Mouse (Mus musculus): ENCODE data around the gene Mknk2. TPM values are rescaled to one million over a fixed set of nuclear protein-coding genes. Genes with fewer than 3 reads are reported as not detected.
"Not testable (repeated sequence)": the region's sequence is repeated elsewhere in the genome, so short reads cannot be mapped to it uniquely, and the experiment has no call there.

The Mknk2 gene
- polyA plus RNA-seq, 1 experiment from 2014 or later: 83.6 TPM

DNA sequence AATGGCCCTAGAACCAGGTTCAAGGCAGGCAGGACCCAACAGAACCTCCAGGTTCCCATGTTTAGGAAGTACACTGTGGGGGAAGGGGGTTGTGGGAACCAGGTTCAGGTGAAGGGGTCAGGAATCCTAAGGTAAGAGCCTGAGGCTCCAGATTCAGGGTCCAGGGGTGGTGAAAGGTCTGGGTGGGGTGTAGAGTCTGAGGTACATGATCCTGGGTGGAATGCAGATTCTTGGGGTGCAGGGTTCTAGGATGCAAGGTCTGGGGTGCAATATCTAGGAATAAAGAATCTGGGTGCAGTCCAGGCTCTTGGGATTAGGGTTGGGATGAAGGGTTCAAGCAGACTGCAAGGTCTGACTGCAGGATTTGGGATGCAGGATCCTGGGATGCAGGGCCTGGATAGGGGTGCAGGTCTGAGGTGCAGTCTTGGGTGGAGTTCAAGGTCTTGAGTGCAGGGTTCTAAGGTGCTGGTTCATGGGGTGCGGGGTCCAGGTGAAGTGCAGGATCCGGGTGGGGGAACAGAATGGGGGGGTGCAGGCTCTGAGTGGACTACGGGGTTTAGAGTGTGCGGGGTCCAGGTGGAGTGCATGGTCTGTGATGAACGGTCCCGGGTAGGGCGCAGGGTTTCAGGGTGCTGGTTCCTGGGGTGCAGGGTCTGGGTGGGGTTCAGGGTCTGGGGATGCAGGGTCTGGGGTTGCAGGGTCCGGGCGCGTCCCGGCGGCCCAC lies 22.3 kb downstream of the Mknk2 start:
- under 1% methylated on average over 11 of the region's 12 CpGs for WGBS
- no peaks in the 10 kb centered on the region for H3K36me3 ChIP-seq
- ATAC-seq (ENCODE audit: low FRiP score, low read depth): peak; percentile 54; the same call in 1 of the 2 replicates
- peaks cover 27% of the 10 kb centered on the region for H3K4me1 ChIP-seq
- peak overlapping the region; percentile 97 for H3K9ac ChIP-seq (replicated peaks)
- H3K27me3 ChIP-seq: no peaks in the 10 kb centered on the region
- peak overlapping the region; percentile 96 for H3K4me3 ChIP-seq
- H3K27ac ChIP-seq (replicated peaks): peak overlapping the region; percentile 88
- H3K4me2 ChIP-seq (replicated peaks): peak overlapping the region; percentile 92
- H3K9me3 ChIP-seq: no peaks in the 10 kb centered on the region

DNA sequence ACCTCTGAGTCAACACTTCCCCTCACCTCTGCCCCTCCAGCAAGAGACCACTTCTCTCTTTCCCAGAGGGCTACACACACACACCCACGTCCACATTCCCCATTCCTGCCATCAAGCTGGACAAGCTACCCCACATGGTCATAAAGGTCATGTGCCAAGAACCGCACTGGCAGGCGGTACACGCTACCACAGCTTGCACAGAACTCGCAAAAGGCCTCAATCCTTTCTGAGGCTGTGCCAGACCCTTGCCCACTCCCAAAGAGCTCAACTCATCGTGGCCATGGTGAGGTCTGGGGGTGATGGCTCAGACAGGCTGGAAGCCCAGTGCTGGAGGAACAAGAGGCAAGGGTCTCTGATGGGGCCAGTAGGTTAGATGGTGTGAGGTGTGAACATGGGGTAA lies 23.0 kb downstream of the Mknk2 start:
- ATAC-seq (ENCODE audit: low FRiP score, low read depth): no peak
- H3K27ac ChIP-seq (replicated peaks): no peak overlapping the region
- peak overlapping the region; percentile 92 for H3K4me2 ChIP-seq (replicated peaks)
- H3K27me3 ChIP-seq: no peaks in the 10 kb centered on the region
- 91% methylated on average over 6 of the region's 6 CpGs for WGBS
- H3K9ac ChIP-seq (replicated peaks): peak overlapping the region; percentile 97; the same call in 1 of the 2 replicates
- no peaks in the 10 kb centered on the region for H3K36me3 ChIP-seq
- H3K4me3 ChIP-seq: peak overlapping the region; percentile 96; the same call in 1 of the 2 replicates
- H3K9me3 ChIP-seq: no peaks in the 10 kb centered on the region
- peaks cover 27% of the 10 kb centered on the region for H3K4me1 ChIP-seq

DNA sequence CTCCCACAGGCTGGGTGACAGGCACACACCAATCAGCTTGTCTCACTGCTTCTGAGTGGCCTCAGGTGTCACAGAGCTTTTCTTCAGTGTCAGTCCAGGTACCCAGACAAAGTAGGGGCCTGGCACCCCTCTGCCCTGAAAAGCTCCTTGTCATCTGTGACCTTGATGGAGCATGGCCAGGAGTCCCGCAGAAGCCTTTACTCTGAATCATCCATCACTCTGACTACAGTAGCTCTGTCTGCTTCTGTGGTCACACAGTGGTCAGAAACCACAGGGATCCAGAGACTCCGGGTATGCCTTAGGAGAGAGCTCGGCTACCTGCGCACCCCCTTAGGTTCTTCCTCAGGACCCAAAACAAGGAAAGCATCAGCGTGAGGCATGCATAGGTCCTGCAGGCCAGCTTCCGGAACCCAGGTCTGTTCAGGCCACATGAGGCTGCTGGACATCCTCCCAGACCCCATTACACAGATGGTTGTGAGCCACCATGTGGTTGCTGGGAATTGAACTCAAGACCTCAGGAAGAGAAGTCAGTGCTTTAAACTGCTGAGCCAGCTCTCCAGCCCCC lies 24.7 kb downstream of the Mknk2 start:
- peaks cover under 1% of the 10 kb centered on the region for H3K36me3 ChIP-seq
- H3K27ac ChIP-seq (replicated peaks): no peak overlapping the region
- WGBS: 95% methylated on average over 6 of the region's 6 CpGs
- H3K27me3 ChIP-seq: no peaks in the 10 kb centered on the region
- H3K9ac ChIP-seq (replicated peaks): no peak overlapping the region
- no peak for ATAC-seq (ENCODE audit: low FRiP score, low read depth)
- no peaks in the 10 kb centered on the region for H3K9me3 ChIP-seq
- H3K4me2 ChIP-seq (replicated peaks): no peak overlapping the region
- H3K4me3 ChIP-seq: no peak overlapping the region
- H3K4me1 ChIP-seq: peaks cover 22% of the 10 kb centered on the region

DNA sequence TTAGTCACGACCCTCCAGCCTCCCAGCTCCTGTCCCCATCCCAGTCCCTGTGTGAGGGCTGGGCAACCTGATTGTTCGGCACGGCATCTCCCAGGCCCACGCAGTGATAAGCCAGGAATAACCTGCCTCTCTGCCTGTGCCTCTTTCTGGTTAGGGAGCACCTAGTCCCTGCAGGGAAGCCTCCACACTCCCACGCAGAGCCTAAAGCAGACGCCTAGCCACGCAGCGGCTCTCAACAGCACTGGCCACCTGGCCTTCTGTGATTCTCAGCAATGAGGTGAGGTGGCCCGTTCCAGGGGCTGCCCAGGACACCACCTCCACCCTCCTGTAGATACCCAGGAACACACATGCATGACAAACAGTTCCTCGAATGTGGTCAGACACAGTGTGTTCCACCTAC lies 27.5 kb downstream of the Mknk2 start:
- Histone ChIP-seq H3K4me3 (no peak overlapping the region), H3K4me2 (replicated peaks) (no peak overlapping the region), H3K27ac (replicated peaks) (no peak overlapping the region), H3K4me1 (peaks cover 14% of the 10 kb centered on the region), H3K36me3 (peaks cover 28% of the 10 kb centered on the region), H3K9ac (replicated peaks) (no peak overlapping the region), H3K27me3 (no peaks in the 10 kb centered on the region), H3K9me3 (no peaks in the 10 kb centered on the region)
- no peak for ATAC-seq (ENCODE audit: low FRiP score, low read depth)
- WGBS: 95% methylated on average over 10 of the region's 10 CpGs

DNA sequence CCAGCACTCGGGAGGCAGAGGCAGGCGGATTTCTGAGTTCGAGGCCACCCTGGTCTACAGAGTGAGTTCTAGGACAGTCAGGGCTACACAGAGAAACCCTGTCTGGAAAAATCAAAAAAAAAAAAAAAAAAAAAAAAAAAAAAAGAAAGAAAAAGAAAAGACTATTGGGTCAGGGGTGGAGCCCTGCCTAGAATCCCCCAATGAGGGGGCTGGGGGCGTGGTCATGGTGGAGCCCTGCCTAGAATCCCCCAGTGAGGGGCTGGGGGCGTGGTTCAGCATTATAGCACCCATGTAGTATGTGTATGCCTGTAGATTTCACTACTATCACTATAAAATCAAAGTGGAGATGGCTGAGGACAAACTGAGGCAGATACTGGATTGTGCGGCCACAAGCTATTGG lies 28.0 kb downstream of the Mknk2 start:
- not testable (repeated sequence) for H3K4me3 ChIP-seq; H3K27me3 ChIP-seq; H3K4me2 ChIP-seq (replicated peaks); H3K9ac ChIP-seq (replicated peaks); H3K27ac ChIP-seq (replicated peaks); H3K9me3 ChIP-seq; H3K4me1 ChIP-seq; ATAC-seq (ENCODE audit: low FRiP score, low read depth)
- H3K36me3 ChIP-seq: peaks cover 33% of the 10 kb centered on the region
- 89% methylated on average over 6 of the region's 6 CpGs for WGBS

DNA sequence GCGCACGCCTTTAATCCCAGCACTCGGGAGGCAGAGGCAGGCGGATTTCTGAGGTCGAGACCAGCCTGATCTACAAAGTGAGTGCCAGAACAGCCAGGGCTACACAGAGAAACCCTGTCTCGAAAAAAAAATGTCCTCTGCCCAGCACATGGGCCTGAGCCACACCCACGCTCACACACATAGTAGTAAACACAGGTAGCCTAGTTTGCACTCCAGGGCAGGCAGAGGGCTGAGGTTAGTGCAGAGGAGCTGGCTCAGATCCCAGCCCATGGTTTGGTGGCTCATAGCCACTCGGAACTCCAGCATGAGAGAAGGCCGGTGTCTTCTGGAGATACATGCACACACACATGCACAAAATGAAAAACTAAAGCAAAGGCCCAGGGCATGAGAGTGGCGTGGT lies 31.0 kb downstream of the Mknk2 start:
- no peak overlapping the region for H3K9ac ChIP-seq (replicated peaks)
- ATAC-seq (ENCODE audit: low FRiP score, low read depth): no peak
- H3K4me1 ChIP-seq: no peaks in the 10 kb centered on the region
- 93% methylated on average over 10 of the region's 10 CpGs for WGBS
- H3K27me3 ChIP-seq: no peaks in the 10 kb centered on the region
- H3K9me3 ChIP-seq: no peaks in the 10 kb centered on the region
- H3K4me3 ChIP-seq: no peak overlapping the region
- no peak overlapping the region for H3K27ac ChIP-seq (replicated peaks)
- H3K4me2 ChIP-seq (replicated peaks): no peak overlapping the region
- peaks cover 63% of the 10 kb centered on the region for H3K36me3 ChIP-seq

DNA sequence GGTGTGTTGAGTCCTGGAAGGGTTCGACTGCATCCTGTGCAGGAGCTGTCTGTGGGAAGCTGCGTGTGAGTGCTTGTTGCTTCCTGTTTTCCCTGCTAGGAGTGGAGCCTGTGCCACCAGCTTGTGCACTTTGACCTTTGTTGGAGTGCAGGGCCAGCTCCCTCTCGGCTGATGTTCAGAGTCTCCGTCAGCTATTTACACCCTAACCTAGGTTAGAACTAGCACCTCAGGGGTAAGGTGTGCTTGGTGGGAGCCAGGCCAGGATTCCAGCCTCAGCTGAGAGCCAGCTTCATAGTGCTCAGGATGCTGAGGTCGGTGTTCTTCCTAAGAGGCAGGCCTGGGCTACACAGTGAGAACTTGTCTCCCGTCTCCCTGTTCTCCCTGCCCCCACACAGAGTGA lies 42.6 kb downstream of the Mknk2 start:
- H3K36me3 ChIP-seq: peaks cover 63% of the 10 kb centered on the region
- no peaks in the 10 kb centered on the region for H3K9me3 ChIP-seq
- no peak overlapping the region for H3K9ac ChIP-seq (replicated peaks)
- no peak overlapping the region for H3K4me3 ChIP-seq
- H3K4me2 ChIP-seq (replicated peaks): no peak overlapping the region
- 0 out of 2 replicates have a peak, but pooled peaks cover 2% of the 10 kb centered on the region for H3K4me1 ChIP-seq
- no peaks in the 10 kb centered on the region for H3K27me3 ChIP-seq
- WGBS: 86% methylated on average over 6 of the region's 6 CpGs
- ATAC-seq (ENCODE audit: low FRiP score, low read depth): no peak
- no peak overlapping the region for H3K27ac ChIP-seq (replicated peaks)

DNA sequence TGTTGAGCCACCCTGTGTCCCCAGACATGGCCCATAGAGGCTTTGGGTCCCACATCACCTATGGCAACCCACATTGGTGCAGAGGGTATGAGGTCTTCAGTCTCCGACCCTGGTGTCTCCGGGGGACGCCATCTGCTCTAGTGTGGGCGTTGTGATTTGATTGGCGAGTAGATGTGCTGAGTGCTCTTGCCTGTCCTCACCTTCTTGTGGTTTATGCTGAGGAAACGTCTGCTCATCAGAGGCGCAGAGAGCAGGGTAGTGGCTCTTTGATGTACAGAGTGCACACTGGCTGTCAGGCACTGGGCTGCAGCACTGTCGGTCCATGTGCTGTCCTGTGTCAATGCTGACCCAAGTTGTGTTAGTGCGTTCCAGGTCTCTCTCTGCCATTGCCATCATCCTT lies 49.0 kb downstream of the Mknk2 start:
- no peak overlapping the region for H3K4me2 ChIP-seq (replicated peaks)
- H3K27me3 ChIP-seq: no peaks in the 10 kb centered on the region
- peaks cover 24% of the 10 kb centered on the region for H3K4me1 ChIP-seq
- H3K36me3 ChIP-seq: peaks cover 6% of the 10 kb centered on the region; the same call in 1 of the 2 replicates
- no peak overlapping the region for H3K4me3 ChIP-seq
- H3K9me3 ChIP-seq: no peaks in the 10 kb centered on the region
- no peak overlapping the region for H3K27ac ChIP-seq (replicated peaks)
- WGBS: 85% methylated on average over 9 of the region's 9 CpGs
- ATAC-seq (ENCODE audit: low FRiP score, low read depth): no peak
- H3K9ac ChIP-seq (replicated peaks): no peak overlapping the region; the same call in 1 of the 2 replicates

DNA sequence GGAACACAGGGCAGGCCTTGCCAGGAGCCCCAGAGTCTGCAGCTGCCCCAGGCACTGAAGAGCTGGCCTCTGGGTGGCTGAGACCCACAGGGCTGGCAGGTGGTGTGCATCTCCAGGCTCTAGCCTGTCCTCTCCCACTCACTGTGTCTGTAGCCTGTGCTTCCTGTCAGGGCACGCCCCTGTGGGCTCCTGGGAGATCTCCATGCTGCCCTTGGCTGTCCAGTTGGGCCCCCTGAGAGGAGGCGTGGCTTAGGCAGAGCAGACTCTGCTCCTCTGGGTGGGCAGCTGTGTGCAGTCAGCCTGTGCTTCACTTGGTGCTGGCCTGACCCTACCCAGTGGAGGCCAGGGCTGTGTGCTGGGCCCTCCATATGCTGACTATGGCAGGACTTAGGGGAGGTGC lies 50.2 kb downstream of the Mknk2 start:
- H3K4me2 ChIP-seq (replicated peaks): no peak overlapping the region
- H3K9me3 ChIP-seq: no peaks in the 10 kb centered on the region
- peaks cover 33% of the 10 kb centered on the region for H3K4me1 ChIP-seq
- no peak for ATAC-seq (ENCODE audit: low FRiP score, low read depth)
- H3K27me3 ChIP-seq: no peaks in the 10 kb centered on the region
- H3K27ac ChIP-seq (replicated peaks): no peak overlapping the region
- H3K4me3 ChIP-seq: no peak overlapping the region
- 71% methylated on average over 2 of the region's 2 CpGs for WGBS
- peaks cover 5% of the 10 kb centered on the region; the same call in 1 of the 2 replicates for H3K36me3 ChIP-seq
- H3K9ac ChIP-seq (replicated peaks): no peak overlapping the region

DNA sequence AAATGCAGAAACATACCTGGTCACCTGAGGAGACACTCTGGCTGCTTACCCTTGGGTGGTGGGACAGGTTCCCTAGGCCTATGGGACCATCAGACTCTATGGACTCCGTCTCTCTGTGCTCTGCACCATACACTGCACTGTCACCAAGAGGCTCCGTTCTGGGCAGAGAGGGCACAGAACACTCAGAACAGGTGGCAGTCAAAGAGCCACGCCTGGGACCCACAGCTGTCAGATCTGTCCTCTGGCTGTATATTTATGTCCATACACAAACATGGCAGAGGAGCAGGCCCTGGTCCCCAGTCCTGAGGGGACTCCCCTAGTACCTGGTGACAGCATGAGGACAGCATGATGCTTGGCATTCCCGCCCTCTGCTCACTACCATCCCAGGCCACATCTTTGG lies 52.1 kb downstream of the Mknk2 start:
- Histone ChIP-seq H3K27me3 (no peaks in the 10 kb centered on the region), H3K27ac (replicated peaks) (no peak overlapping the region), H3K4me1 (peaks cover 39% of the 10 kb centered on the region), H3K4me3 (no peak overlapping the region), H3K36me3 (peaks cover 5% of the 10 kb centered on the region; the same call in 1 of the 2 replicates), H3K9me3 (no peaks in the 10 kb centered on the region), H3K4me2 (replicated peaks) (no peak overlapping the region), H3K9ac (replicated peaks) (no peak overlapping the region)
- WGBS: 94% methylated on average over 4 of the region's 4 CpGs
- ATAC-seq (ENCODE audit: low FRiP score, low read depth): no peak

DNA sequence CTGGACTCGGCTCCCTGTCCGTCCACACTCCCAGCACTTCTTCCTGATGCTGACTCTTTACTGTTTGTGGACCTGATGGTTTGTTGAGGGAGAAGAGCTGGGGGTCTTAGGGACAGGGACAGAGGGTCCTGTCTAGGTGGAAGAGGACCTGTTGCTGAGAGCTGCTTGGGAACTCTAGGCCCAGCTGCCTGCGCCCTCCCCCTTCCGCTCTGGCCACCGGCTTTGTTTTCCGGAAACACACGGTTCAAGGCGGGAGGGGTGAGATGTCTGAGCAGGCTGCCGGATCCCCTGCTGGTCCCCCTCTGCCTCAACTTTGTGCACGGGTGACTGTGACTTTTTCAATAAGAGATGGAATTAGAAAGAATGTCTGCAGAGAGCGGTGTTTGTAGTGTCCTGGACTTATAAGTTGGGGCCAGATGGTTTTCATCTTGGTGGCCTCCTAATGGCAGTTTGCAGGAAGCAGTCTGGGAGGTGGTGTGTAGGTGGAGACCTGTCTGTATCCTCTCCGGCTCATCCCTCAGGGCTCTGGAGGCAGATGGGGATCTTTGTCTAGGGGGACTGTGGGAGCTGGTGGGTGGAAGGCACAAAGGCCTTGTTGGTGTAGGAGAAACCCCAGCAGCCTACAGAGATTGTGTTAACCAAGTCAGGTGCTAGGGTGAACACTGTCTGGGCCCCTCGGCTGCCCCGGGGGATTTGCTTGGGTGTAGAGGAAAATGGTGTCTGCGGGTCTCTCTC lies 54.3 kb downstream of the Mknk2 start:
- no peak for ATAC-seq (ENCODE audit: low FRiP score, low read depth)
- Histone ChIP-seq H3K4me1 (peaks cover 32% of the 10 kb centered on the region), H3K36me3 (no peaks in the 10 kb centered on the region), H3K9me3 (no peaks in the 10 kb centered on the region), H3K4me2 (replicated peaks) (peak overlapping the region; percentile 98), H3K4me3 (peak overlapping the region; percentile 95), H3K27ac (replicated peaks) (peak overlapping the region; percentile 94), H3K27me3 (no peaks in the 10 kb centered on the region), H3K9ac (replicated peaks) (peak overlapping the region; percentile 86)
- WGBS: 17% methylated on average over 15 of the region's 15 CpGs
